Mouse (Mus musculus): Measurements from ENCODE around the gene Rbp7.

DNA sequence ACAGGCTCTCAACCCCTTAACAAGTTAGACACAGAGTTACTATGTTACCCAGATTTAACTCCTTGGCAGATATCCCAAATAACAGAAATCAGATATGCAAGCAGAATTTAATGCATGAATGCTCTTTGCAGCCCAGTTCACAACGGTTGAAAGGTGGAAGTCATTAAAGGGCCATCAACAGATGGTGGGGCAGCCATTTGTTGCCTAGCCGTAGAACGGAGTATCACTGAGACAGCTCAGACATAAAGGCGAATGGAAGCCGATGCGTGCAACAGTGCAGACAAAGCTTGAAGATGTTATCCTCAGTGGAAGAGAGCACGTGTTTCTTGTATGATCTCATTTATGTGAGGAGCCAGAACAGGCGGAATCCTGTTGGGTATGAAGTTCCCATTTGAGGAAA, 14.2 kb downstream of the Rbp7 start:
- TF ChIP-seq POLR2A (IDR thresholded peaks at IDR 0.05; ENCODE audit: extremely low read depth, insufficient read depth, low read length) (no peak), CTCF (IDR thresholded peaks at IDR 0.05; ENCODE audit: extremely low read depth, insufficient read depth, low read length) (no peak)

All from cortical plate, adult 2 months (tissue).